Mouse (Mus musculus): ENCODE data around the gene Taf6l.
A peak's percentile ranks its signal among the peaks of the same experiment; 100 is the strongest.

- TF ChIP-seq CTCF (IDR thresholded peaks at IDR 0.05; ENCODE audit: borderline replicate concordance, insufficient read depth, low read depth, low read length) (no peak), POLR2A (IDR thresholded peaks at IDR 0.05; ENCODE audit: borderline replicate concordance, insufficient read depth, low read length) (peak; percentile 54; the same call in 1 of the 2 replicates)
Measured at GRCm38 (mm10) chr19:8741243-8741869, 44.9 kb downstream of the Taf6l start, which contains the start of gene Stx5a.

Measured in cerebellum, adult 2 months (tissue).